ENCODE assay signal across 18 mouse cellular contexts in genomic region chr16:21774725-21775124, GRCm38 (mm10).
DNase-seq lines count a peak whose midpoint lies in the region.
"Had no signal": no experiment of that assay in that cellular context is flagged by ENCODE, and none has a peak within 500 bp of the region (broad histone marks: within the 10 kb centered on the region; RNA-seq: fewer than 3 reads in every experiment).

No protein-coding gene starts in this region.

- DNase-seq in kidney, adult 18-20 months, result peak; percentile 39
- no peak for DNase-seq in kidney, postnatal 36 days
- peak; percentile 37 to 49 for DNase-seq in kidney, adult 8-10 months
- DNase-seq in kidney, postnatal 25 days, result no peak
- DNase-seq in kidney, postnatal 14 days, result peak; percentile 32
- no peak for DNase-seq in kidney, postnatal 4 days
- peak; percentile 11 for DNase-seq in NIH3T3 (ENCODE audit: low read depth)
- DNase-seq: adrenal gland, adult 2 months; adrenal gland, postnatal 10 days; adrenal gland, postnatal 25 days; B cell, adult 2 months; cerebellum, adult 11 months; cerebellum, adult 18-20 months; cerebellum, adult 8-10 months; cerebellum, adult 9-11 months; cerebellum, postnatal 14 days; cerebellum, postnatal 36 days; embryo, embryonic 11 days had no signal

Comparison
In these comparisons a context has a peak if more than half of its experiments do, and no peak if none do; other contexts are left out.
1. DNase-seq: peak in kidney, adult 18-20 months (single experiment), kidney, adult 8-10 months (2 of 2), kidney, postnatal 14 days (single experiment) and NIH3T3 (single experiment); none in kidney, postnatal 36 days (0 of 2), kidney, postnatal 25 days (0 of 2) and kidney, postnatal 4 days (0 of 2).